Mouse (Mus musculus): Measurements from ENCODE around the gene Dgkz.

DNA sequence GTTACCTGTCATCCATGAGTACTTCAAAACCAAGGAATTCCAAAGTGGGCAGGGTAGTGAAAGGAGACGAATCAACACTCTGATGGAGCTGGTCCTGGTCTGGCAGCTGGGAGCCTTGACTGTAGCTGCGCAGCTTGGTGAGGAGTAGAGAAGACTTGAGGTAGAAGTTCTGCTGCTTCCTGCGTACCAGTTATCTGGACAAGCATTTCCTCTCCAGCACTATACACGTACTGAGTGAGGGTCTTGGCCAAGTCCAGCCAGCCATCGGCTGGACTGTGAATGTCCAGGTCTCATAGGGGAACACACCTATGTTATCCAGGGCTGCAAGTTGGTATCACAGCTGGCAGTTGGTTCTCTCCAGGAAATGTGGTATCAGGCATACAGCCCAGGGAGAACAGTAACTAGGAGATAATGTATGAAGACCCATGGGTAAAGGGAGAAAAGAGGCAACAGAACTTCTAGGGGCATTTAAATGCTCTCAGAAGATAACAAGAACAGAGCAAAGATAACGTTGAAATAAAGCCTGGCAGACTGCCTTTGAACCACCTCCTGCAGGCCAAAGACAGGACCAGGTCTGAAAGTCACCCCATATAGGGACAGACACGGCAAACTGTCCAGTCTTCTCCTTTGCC lies 59.2 kb downstream of the Dgkz start:
- TF ChIP-seq ZC3H11A (IDR thresholded peaks at IDR 0.05; ENCODE audit: borderline replicate concordance, low read depth, low read length) (no peak), MAFK (IDR thresholded peaks at IDR 0.05; ENCODE audit: insufficient read depth, low read depth, low read length) (no peak), ZNF384 (IDR thresholded peaks at IDR 0.05; ENCODE audit: low read depth, low read length) (no peak)

Measured in ES-E14 (cell line).